Mouse (Mus musculus): ENCODE measurements around the gene Gm5294.
A peak's percentile ranks its signal among the peaks of the same experiment; 100 is the strongest.

The Gm5294 gene

GRCm38 (mm10) chr5:138819780-138820179, at the start of gene Gm5294:
Gene Gm5294, plus strand, starts transcription at chr5:138820080.
- no peak for DNase-seq (ENCODE audit: extremely low spot score)

DNA sequence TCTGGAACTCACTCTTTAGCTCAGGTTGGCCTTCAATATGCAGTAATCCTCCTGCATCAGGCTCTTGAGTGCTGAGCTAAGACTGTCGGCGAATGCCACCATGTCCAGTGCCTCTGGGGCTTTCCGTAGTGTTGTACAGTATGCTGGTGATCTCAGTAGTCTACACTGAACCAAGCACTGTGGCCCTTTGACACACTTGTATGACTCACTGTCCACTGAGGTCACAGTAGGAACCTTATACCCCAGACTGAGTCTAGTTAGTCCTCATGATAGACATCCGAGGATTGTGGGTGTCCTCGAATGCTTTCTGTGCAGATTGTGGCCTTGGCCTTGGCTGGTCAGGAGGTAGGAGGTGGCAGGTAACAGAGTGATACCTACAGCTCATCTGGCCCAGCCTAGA, 44.8 kb upstream of the Gm5294 start:
- no peak for DNase-seq (ENCODE audit: extremely low spot score)

GRCm38 (mm10) chr5:138776346-138776745, 43.5 kb upstream of the Gm5294 start:
- no peak for DNase-seq (ENCODE audit: extremely low spot score)

DNA sequence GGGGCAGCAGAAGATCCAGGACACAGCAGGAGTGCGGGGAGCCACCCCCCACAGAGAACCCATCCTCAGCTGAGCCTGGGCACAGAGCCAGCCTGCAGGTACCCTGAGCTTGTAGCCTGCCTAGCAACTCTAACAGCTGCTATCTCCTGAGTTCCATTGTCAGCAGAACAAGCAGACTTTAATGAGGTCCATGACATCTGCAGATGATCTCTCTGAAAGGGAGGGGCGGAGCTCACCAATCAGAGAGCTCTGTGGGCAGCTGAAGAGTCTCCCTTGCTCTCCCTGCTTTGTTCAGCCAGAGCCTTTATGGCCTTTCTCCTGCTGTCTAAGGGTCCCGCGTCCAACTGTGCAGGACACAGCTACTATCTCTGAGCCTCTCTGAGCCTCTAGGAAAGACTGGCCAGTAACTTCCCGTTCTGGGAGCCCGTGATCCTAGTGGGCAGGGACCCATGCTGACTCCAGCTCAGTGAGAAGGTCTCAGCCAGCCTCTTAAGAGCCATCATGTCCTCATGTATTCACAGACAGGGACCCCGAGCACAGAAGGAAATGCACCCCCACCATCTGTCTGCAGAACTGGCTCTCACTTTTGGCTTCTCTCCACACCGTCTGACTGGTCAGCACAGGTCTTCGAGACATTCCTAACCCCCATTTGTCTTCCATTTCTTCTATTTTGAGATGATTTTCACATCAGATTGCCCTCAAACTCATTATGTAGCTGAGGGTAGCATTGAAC, 41.0 kb upstream of the Gm5294 start:
- peak; percentile 10 for DNase-seq (ENCODE audit: extremely low spot score)

- no peak for DNase-seq (ENCODE audit: extremely low spot score)
Observed at GRCm38 (mm10) chr5:138779655-138780054, 40.2 kb upstream of the Gm5294 start.

DNA sequence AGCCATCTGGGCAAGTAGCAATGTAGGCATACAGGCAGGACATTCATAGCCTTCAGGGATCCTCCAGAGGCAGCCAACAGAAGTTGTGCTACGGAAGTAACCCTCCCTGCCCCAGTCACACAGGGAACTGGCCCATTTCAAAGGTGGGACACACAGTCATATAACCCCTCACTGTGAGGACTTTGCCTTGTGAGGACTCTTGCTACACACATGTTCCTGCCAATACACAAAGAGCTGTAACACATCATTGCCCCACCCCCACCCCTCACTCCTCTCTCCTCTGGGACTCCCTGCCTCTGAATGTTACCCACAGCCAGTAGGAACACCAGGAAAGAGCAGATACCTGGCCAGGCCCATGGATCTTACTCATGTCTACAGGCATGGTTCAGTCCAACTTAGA, 37.2 kb upstream of the Gm5294 start:
- DNase-seq (ENCODE audit: extremely low spot score) = no peak

DNA sequence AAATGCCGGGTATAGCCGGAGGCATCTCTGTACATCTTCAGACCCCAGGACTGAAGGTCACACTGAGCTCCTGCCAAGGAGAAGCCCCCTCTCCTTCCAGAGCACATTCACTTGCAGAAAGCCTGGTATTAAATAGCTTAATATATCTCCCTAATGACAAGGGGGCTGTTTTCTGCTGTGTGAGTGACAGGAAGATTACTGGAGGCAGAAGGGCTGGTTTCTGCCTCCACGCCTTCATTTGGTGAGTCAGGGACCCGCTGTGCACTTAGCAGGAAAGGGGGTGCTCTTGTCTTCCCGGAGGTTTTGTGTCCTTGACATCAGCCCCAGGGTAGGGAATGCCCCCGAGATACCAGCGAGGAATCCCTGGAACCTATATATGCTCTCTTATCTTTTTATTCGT, 36.7 kb upstream of the Gm5294 start:
- no peak for DNase-seq (ENCODE audit: extremely low spot score)

DNA sequence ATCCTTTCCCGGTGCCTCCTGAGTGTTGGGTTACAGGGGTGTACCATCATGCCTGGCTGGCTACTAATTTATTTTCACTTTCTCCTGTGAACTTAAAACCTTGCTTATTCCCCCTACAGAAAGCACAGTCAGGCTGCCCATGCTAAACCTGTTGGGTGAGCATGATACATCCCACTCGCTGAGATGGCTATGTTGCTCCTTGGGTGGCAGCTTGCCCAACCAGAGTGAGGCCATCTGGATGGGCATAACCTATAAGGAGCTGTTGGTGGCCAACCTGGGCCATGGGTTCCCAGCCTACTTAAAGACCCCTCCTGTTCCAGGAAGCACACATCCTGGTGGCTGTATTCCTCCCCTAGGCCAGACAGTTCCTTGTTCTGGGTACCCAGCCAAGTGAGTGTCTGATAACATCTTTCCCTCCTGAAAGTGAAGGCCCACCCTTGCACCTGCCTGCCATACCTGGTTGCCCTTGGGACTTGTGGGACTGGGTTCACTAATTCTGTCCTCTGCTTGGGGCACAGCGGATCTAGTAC, 33.8 kb upstream of the Gm5294 start:
- no peak for DNase-seq (ENCODE audit: extremely low spot score)

GRCm38 (mm10) chr5:138787648-138788047, 32.2 kb upstream of the Gm5294 start:
- DNase-seq (ENCODE audit: extremely low spot score) = no peak

DNA sequence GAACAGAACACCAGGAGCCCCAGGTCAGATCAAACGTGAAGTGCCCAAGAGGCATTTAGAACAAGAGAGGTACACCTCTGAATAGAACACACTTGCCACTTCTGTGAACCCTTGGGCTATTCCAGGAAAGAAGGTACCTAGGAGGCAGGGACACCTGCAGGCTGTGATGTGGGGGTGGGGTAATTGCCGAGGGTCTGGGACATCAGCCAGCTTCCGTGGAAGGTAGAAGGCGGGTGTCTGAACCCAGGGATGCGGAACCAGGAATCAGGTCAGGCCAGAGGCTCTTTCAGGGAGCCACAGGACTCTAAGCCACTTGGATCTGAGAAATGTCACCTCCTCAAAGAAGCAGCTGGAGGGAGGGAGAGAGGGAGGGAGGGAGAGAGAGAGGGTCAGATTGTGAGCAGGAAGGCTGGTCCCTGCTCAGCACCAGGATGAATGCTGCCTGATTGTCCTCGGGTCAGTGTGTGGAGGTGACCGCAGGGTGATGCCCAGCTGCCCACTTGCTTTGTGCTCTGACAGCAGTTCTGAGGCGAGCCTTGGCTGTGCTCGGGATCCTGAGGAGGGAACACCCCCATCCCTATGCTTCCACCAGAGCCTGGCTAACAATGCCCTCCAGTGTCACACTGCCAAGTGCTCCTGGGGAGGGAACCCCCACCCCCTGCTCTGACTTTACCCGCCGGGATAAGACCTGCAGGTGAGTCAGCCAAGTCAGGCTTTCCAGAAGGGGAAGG, 31.2 kb upstream of the Gm5294 start:
- no peak for DNase-seq (ENCODE audit: extremely low spot score)

GRCm38 (mm10) chr5:138790954-138791480, 28.9 kb upstream of the Gm5294 start:
- DNase-seq (ENCODE audit: extremely low spot score) = no peak

DNA sequence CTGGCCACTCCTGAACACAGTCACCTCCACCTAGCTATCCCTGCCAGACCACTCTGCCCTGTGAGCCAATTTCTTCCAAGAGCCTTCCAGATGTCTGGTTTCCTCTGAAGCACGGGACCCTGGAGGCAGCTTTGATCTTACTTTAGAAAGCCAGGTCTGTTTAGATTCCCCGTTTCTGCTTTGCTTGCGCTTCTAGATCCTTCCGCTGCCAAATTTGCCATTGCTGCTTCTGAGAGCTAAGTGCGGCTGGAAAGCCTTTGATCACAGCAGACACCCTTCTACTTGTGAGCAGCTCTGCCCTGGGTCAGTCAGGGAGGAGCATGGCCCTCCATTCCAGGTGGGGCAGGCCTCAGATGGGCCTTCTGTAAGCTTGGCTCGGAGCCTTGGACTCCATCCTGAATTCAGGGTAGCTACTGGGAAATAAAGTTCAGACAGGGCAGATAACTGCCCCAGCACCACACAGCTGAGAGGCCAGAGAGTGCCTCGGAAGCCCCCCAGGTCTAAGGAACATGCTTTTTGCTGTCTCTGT, 18.2 kb upstream of the Gm5294 start:
- DNase-seq (ENCODE audit: extremely low spot score) = no peak

DNA sequence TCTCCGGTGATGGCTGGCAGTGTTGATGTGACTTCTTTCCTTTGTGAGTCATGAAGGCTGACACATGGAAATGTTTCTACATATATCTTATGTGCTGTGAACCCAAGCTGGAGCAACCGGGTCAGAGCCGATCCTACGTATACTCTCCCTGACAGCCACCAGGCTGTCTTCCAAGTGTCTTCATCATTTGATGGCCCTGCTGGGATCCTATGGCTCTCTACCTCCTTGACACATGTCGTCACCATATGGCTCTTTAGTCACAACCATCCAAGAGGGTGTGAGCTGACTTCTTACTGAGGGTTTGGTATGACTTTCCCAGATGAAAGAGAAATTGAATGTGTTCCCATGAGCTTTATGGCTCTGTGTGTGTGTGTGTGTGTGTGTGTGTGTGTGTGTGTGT, 15.6 kb upstream of the Gm5294 start:
- no peak for DNase-seq (ENCODE audit: extremely low spot score)

GRCm38 (mm10) chr5:138809767-138810166, 10.1 kb upstream of the Gm5294 start:
- no peak for DNase-seq (ENCODE audit: extremely low spot score)

DNA sequence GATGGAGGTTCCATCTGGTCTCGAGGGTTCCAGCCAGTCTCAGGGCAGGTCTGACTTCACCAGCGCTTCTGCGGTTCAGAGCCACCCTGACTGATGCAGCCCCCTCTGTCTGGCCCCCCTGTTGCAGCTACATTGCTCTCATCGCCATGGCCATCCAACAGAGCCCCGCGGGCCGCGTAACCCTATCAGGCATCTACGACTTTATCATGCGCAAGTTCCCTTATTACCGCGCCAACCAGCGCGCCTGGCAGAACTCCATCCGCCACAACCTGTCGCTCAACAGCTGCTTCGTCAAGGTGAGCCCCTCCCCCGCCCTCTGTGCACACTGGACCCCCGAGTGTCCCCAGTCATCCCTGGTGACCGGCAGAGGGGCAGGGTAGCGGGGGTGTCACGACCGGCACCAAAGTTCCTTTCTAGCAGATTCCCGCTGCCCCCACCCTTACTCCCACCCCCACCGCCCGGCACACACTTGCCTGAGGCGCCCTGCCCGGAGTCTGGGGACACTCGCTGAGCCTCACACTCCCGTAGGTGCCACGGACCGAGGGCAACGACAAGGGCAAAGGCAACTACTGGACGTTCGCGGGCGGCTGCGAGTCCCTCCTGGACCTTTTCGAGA, 945 bp downstream of the Gm5294 start:
- peak; percentile 28 for DNase-seq (ENCODE audit: extremely low spot score)

DNA sequence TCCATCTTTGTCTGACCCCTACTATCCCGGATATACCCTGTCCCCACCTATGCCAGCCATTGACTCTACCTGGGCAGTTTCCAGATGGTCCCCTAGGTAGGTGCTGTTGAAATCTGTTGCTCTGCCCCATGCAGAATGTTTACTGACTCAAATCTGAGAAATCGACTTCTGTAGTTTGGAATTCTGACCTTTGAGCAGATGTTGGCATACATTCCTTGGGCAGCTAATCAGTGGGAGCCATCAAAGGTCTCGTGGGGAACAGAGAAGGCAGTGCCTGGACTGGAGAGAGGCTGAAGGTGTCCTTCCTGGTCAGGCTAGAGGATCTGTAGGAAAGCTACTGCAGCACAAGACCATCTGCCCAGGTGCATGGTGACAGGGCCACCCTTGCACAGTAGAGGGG, 5.2 kb downstream of the Gm5294 start:
- no peak for DNase-seq (ENCODE audit: extremely low spot score)

- no peak for DNase-seq (ENCODE audit: extremely low spot score)
Observed at GRCm38 (mm10) chr5:138833406-138833805, 13.5 kb downstream of the Gm5294 start.

DNA sequence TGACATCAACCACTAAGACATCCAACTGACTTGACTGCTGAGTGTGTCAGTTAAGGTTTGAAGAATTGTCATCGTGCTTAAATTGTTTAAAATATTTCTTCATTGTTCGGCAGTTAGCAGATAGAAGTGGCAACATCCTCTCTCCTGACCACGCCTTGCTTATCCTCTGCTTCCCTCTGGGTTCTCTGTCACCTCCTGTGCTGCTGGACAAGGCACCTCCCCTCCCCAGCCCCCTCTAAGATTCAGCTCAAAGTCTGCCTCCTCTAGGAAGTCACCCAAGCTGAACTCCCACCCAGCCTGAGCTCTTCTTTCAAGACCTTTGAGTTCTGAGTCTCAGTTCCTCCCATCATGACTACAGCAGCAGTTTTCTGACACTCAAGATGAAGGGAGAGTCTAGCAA, 15.0 kb downstream of the Gm5294 start:
- no peak for DNase-seq (ENCODE audit: extremely low spot score)

DNA sequence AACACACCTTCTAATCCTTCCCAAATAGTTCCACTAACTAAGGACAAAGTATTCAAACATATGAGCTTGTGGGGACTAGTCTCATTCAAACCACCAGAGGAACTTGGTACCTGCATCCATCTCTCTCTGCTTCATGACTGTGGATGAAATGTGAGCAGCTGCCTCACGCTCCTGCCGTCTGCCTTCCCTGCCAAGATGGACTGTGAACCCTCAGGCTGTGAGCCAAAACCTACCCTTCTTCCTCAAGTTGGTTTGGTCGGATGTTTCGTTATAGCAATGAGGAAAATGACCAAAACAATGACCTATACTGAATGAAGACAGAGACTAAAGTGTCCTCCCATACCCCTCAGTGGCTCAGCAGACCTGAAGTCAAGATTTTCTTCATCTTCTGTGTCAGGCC, 21.1 kb downstream of the Gm5294 start:
- no peak for DNase-seq (ENCODE audit: extremely low spot score)

DNA sequence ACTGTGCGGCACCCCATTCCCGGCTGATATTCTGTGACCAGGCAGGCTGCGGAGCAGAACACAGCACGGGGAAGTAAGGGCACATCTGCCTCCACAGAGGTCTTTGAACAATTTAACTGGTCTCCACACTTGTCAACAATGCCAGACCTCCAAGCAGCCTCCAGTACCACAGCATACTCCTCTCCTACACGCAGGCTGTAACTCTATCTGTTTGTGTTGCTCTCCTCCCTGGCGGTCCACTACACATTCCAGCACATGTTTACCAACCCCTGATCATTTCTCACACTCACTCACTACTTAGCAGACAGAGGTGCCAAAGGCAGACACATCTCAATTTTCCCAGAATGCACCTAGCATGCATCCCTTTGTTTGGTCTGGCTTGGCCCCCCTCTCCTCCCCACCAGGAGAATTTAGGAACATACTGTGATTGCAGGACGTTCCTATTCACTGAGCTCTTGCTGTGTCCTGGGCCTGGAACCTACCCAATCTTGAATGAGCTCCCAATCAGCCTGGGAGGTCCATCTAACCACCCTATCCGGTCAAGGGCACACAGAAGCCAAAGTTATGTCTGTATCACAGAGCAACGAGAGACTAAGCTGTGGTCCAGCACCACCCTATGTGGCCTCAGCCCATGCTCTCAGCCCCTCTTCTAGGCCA, 23.4 kb downstream of the Gm5294 start:
- DNase-seq (ENCODE audit: extremely low spot score) = no peak

GRCm38 (mm10) chr5:138846506-138846905, 26.6 kb downstream of the Gm5294 start:
- no peak for DNase-seq (ENCODE audit: extremely low spot score)

DNA sequence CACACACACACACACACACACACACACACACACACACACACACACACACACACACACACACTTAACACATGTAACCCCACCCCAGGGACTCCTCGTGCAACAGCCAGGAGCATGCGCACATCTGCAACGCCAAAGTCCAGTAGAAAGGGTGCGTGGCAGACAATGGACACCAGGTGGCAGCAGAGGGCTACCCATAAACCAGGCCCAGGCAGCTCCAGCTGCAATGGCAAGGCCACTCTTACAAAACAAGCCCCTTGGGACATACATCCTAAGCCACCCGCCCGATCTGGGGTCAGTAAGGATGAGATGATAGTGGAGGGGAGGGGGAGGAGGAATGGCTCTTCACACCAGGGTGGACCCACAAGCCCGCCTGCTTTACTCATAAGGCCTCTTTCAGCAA, 28.2 kb downstream of the Gm5294 start:
- peak; percentile 93 for DNase-seq (ENCODE audit: extremely low spot score)

All from embryo, embryonic 9.5 days (tissue).